Mouse (Mus musculus) cerebellum, adult 2 months (tissue): ENCODE results near the gene Olfr819.

Source experiments
- CTCF ChIP-seq: fragments of 200-500 bp; IDR thresholded peaks from 2 replicates; pipeline ENCODE4 v1.5.1; 2011; ENCODE audit warnings: low read depth, mild to moderate bottlenecking, control low read depth, low read length, moderate library complexity, borderline replicate concordance; ENCODE audit not compliant: insufficient read depth
- POLR2A ChIP-seq: fragments of 200-500 bp; IDR thresholded peaks from 2 replicates; pipeline ENCODE4 v1.6.1; 2011; ENCODE audit warnings: low read length, control low read depth, borderline replicate concordance; ENCODE audit not compliant: insufficient read depth

GRCm38 (mm10) chr10:129915497-129915896 lies 51.6 kb downstream of the Olfr819 start, which contains the start of gene Olfr816:
- no peak for TF ChIP-seq CTCF
- TF ChIP-seq POLR2A, result no peak
